ENCODE assay signal across 8 mouse cellular contexts in genomic region chr19:3680732-3681131, GRCm38 (mm10). TPM values are rescaled to one million over a fixed set of nuclear protein-coding genes. Genes with fewer than 3 reads are reported as not detected.
A peak's percentile ranks its signal among the peaks of the same experiment; 100 is the strongest.
DNase-seq lines count a peak whose midpoint lies in the region; ATAC-seq and TF ChIP-seq lines count a peak whose summit lies in the region.

No protein-coding gene starts in this region.

- no peak for ATAC-seq in limb, embryonic 14.5 days (ENCODE audit: low FRiP score, low read depth)

- no peak for TF ChIP-seq POLR2A in brain, embryonic 14.5 days (IDR thresholded peaks at IDR 0.05; ENCODE audit: borderline replicate concordance, extremely low read depth, insufficient read depth, insufficient read length, poor library complexity, severe bottlenecking)
- no peak for TF ChIP-seq POLR2A in limb, embryonic 14.5 days (IDR thresholded peaks at IDR 0.05; ENCODE audit: borderline replicate concordance, extremely low read depth, insufficient read depth, insufficient read length)

- peak overlapping the region; percentile 61 for H3K27ac ChIP-seq in layer of hippocampus, adult 2 months
- 0 out of 2 replicates have a peak overlapping the region, but pooled peaks have one; percentile 79 for H3K27ac ChIP-seq in limb, embryonic 14.5 days (replicated peaks; ENCODE audit: low read depth, low read length)

- peaks cover 45% of the 10 kb centered on the region for H3K4me1 ChIP-seq in limb, embryonic 14.5 days (ENCODE audit: control insufficient read depth, insufficient read depth, low read length)

- WGBS in limb, embryonic 14.5 days, result 86% methylated on average over 7 of the region's 7 CpGs

- no peak overlapping the region for H3K4me3 ChIP-seq in layer of hippocampus, adult 2 months
- H3K4me3 ChIP-seq in limb, embryonic 14.5 days (replicated peaks; ENCODE audit: low read length), result no peak overlapping the region

- H3K4me2 ChIP-seq in limb, embryonic 14.5 days (replicated peaks; ENCODE audit: low read depth, low read length, severe bottlenecking), result no peak overlapping the region

- no peak overlapping the region for H3K9ac ChIP-seq in limb, embryonic 14.5 days (ENCODE audit: low read depth, low read length, severe bottlenecking)

- H3K9me3 ChIP-seq in limb, embryonic 14.5 days (ENCODE audit: control insufficient read depth, low read length), result no peaks in the 10 kb centered on the region

- intact Hi-C loops in heart, postnatal 14 days (cut with DNase I), result loop anchor here (5.0 to 10.0 kb wide), 2 partner anchors 38 to 356 kb away; partner anchors contain the start of gene Cpt1a
- intact Hi-C loops in left cerebral cortex, postnatal 36 days (cut with DNase I), result no loop called here

- H3K27me3 ChIP-seq in limb, embryonic 14.5 days (ENCODE audit: control insufficient read depth, insufficient read depth, low read length), result no peaks in the 10 kb centered on the region

- DNase-seq in layer of hippocampus, adult 2 months (ENCODE audit: low spot score in 2 of 2), result no peak
- no peak for DNase-seq in layer of hippocampus, adult 9-11 months
- peak; percentile 35 for DNase-seq in brain, embryonic 14.5 days (ENCODE audit: low read depth)
- peak; percentile 43 to 49 for DNase-seq in heart, postnatal 14 days
- no peak for DNase-seq in limb, embryonic 14.5 days (ENCODE audit: low spot score)
- DNase-seq in left cerebral cortex, postnatal 36 days (ENCODE audit: low spot score in 2 of 2), result no peak
- DNase-seq in B cell, adult 2 months, result no peak
- DNase-seq in natural killer cell, adult 2 months (ENCODE audit: low spot score in 2 of 2), result no peak

- no peaks in the 10 kb centered on the region for H3K36me3 ChIP-seq in limb, embryonic 14.5 days (ENCODE audit: control insufficient read depth, insufficient read depth, low read length)

- no peak for TF ChIP-seq CTCF in layer of hippocampus, adult 2 months (conservative IDR thresholded peaks at IDR 0.05)
- no peak for TF ChIP-seq CTCF in brain, embryonic 14.5 days (IDR thresholded peaks at IDR 0.05; ENCODE audit: borderline replicate concordance, extremely low read depth, insufficient read depth, insufficient read length)

RNA-seq across cellular contexts. Expression of gene Lrp5, which starts 5.6 kb away (rescaled TPM):
- 10 to 100 TPM in 1 of 2 experiments, 1 to 10 TPM in 1; 9.4 to 10.0 TPM for total RNA-seq in layer of hippocampus, adult 2 months (2021)
- polyA plus RNA-seq in brain, embryonic 14.5 days (2012; rRNA removed), result 4.8 and 10.7 TPM in 2 replicates
- total RNA-seq in heart, postnatal 14 days (2021), result 10 to 100 TPM; 47.8 to 52.8 TPM
- polyA plus RNA-seq in limb, embryonic 14.5 days (2012; rRNA removed), result 36.3 and 48.4 TPM in 2 replicates
- 9.5 and 9.8 TPM in 2 replicates for polyA plus RNA-seq in limb, embryonic 14.5 days (2014; fragmentation: Nextera tagmentation; extraction: Ambion mirVana)
- 1 to 10 TPM; 9.1 to 9.2 TPM for total RNA-seq in left cerebral cortex, postnatal 36 days (2021)

RNA-seq across cellular contexts. Expression of gene 1810055G02Rik, which starts 27.4 kb away (rescaled TPM):
- 10 to 100 TPM; 23.3 to 27.2 TPM for total RNA-seq in layer of hippocampus, adult 2 months (2021)
- polyA plus RNA-seq in brain, embryonic 14.5 days (2012; rRNA removed), result 48.5 and 50.3 TPM in 2 replicates
- 1 to 10 TPM; 8.9 TPM for total RNA-seq in heart, postnatal 14 days (2021)
- polyA plus RNA-seq in limb, embryonic 14.5 days (2012; rRNA removed), result 76.0 and 94.1 TPM in 2 replicates
- 56.4 and 56.9 TPM in 2 replicates for polyA plus RNA-seq in limb, embryonic 14.5 days (2014; fragmentation: Nextera tagmentation; extraction: Ambion mirVana)
- total RNA-seq in left cerebral cortex, postnatal 36 days (2021), result 10 to 100 TPM; 32.7 to 33.5 TPM

Comparison
In these comparisons a context has a peak if more than half of its experiments do, and no peak if none do; other contexts are left out.
1. DNase-seq: peak in brain, embryonic 14.5 days (single experiment) and heart, postnatal 14 days (2 of 2); none in layer of hippocampus, adult 2 months (0 of 2), layer of hippocampus, adult 9-11 months (single experiment), limb, embryonic 14.5 days (single experiment), left cerebral cortex, postnatal 36 days (0 of 2), B cell, adult 2 months (0 of 2) and natural killer cell, adult 2 months (0 of 2).
2. RNA of gene Lrp5, which starts 5.6 kb away (total RNA-seq): 47.8 to 52.8 TPM in heart, postnatal 14 days; 9.4 to 10.0 TPM in layer of hippocampus, adult 2 months and 9.1 to 9.2 TPM in left cerebral cortex, postnatal 36 days; every median in the first group is over 4 times any median in the second.